ENCODE assay signal across 15 mouse cellular contexts in genomic region chr9:63926377-63926776, GRCm38 (mm10).
DNase-seq lines count a peak whose midpoint lies in the region; ATAC-seq lines count a peak whose summit lies in the region.
"Had no signal": no experiment of that assay in that cellular context is flagged by ENCODE, and none has a peak within 500 bp of the region (broad histone marks: within the 10 kb centered on the region; RNA-seq: fewer than 3 reads in every experiment).

No protein-coding gene starts in this region.

- H3K27ac ChIP-seq in limb, embryonic 15.5 days: peak overlapping the region; percentile 33; the same call in 1 of the 2 replicates
- no peak overlapping the region for H3K27ac ChIP-seq in limb, embryonic 10.5 days
- no peak overlapping the region for H3K27ac ChIP-seq in forebrain, embryonic 14.5 days (ENCODE audit: low read depth, low read length)
- H3K27ac ChIP-seq in midbrain, embryonic 15.5 days: no peak overlapping the region
- H3K27ac ChIP-seq: liver, embryonic 15.5 days; midbrain, embryonic 10.5 days had no signal

- H3K4me1 ChIP-seq in limb, embryonic 15.5 days: peaks cover 43% of the 10 kb centered on the region
- H3K4me1 ChIP-seq in limb, embryonic 10.5 days: peaks cover 37% of the 10 kb centered on the region
- H3K4me1 ChIP-seq in forebrain, embryonic 14.5 days (ENCODE audit: control insufficient read depth, insufficient read depth, low read length): peaks cover 10% of the 10 kb centered on the region; the same call in 1 of the 2 replicates
- peaks cover 14% of the 10 kb centered on the region for H3K4me1 ChIP-seq in midbrain, embryonic 15.5 days

- peak; percentile 94 for DNase-seq in heart, adult 11 months
- DNase-seq in heart, postnatal 25 days (ENCODE audit: low spot score): no peak
- no peak for DNase-seq in limb, embryonic 10.5 days (ENCODE audit: low spot score)
- DNase-seq in gastrocnemius, postnatal 14 days: peak; percentile 59
- DNase-seq in lung, postnatal 10 days: peak; percentile 69
- DNase-seq in forebrain, embryonic 14.5 days (ENCODE audit: low spot score): no peak
- DNase-seq: B cell, adult 2 months; cerebellum, adult 2 months; layer of hippocampus, postnatal 36 days; left cerebral cortex, postnatal 4 days; right cerebral cortex, postnatal 14 days had no signal

- H3K36me3 ChIP-seq in limb, embryonic 15.5 days: no peaks in the 10 kb centered on the region
- no peaks in the 10 kb centered on the region for H3K36me3 ChIP-seq in limb, embryonic 10.5 days
- no peaks in the 10 kb centered on the region for H3K36me3 ChIP-seq in forebrain, embryonic 14.5 days (ENCODE audit: control insufficient read depth, insufficient read depth, low read length)
- no peaks in the 10 kb centered on the region for H3K36me3 ChIP-seq in midbrain, embryonic 15.5 days (replicated peaks)
- H3K36me3 ChIP-seq: liver, embryonic 15.5 days; midbrain, embryonic 10.5 days had no signal

- no peaks in the 10 kb centered on the region for H3K9me3 ChIP-seq in limb, embryonic 15.5 days
- no peaks in the 10 kb centered on the region for H3K9me3 ChIP-seq in limb, embryonic 10.5 days (replicated peaks)
- no peaks in the 10 kb centered on the region for H3K9me3 ChIP-seq in forebrain, embryonic 14.5 days (replicated peaks; ENCODE audit: control insufficient read depth, low read length)
- H3K9me3 ChIP-seq in midbrain, embryonic 15.5 days: no peaks in the 10 kb centered on the region
- H3K9me3 ChIP-seq: liver, embryonic 15.5 days; midbrain, embryonic 10.5 days had no signal

- H3K4me2 ChIP-seq in limb, embryonic 15.5 days: no peak overlapping the region
- H3K4me2 ChIP-seq in forebrain, embryonic 14.5 days (ENCODE audit: low read length): no peak overlapping the region
- no peak overlapping the region for H3K4me2 ChIP-seq in midbrain, embryonic 15.5 days
- H3K4me2 ChIP-seq: liver, embryonic 15.5 days had no signal

- intact Hi-C loops in heart, postnatal 25 days (cut with DNase I): no loop called here
- intact Hi-C loops in gastrocnemius, postnatal 14 days (cut with DNase I; ENCODE audit: low total_unique reads): no loop called here

- no peak overlapping the region for H3K4me3 ChIP-seq in limb, embryonic 15.5 days
- H3K4me3 ChIP-seq in limb, embryonic 10.5 days: no peak overlapping the region
- H3K4me3 ChIP-seq in forebrain, embryonic 14.5 days (ENCODE audit: low read depth, low read length): no peak overlapping the region
- H3K4me3 ChIP-seq in midbrain, embryonic 15.5 days: no peak overlapping the region
- H3K4me3 ChIP-seq: liver, embryonic 15.5 days; midbrain, embryonic 10.5 days had no signal

- no peaks in the 10 kb centered on the region for H3K27me3 ChIP-seq in limb, embryonic 15.5 days
- peaks cover 29% of the 10 kb centered on the region for H3K27me3 ChIP-seq in limb, embryonic 10.5 days (ENCODE audit: low read depth, poor library complexity, severe bottlenecking)
- H3K27me3 ChIP-seq in forebrain, embryonic 14.5 days (replicated peaks; ENCODE audit: control insufficient read depth, insufficient read depth, low read length): no peaks in the 10 kb centered on the region; the same call in 1 of the 2 replicates
- H3K27me3 ChIP-seq in midbrain, embryonic 15.5 days (replicated peaks): peaks cover 18% of the 10 kb centered on the region

- no peak for ATAC-seq in limb, embryonic 15.5 days (ENCODE audit: insufficient number of reproducible peaks, low FRiP score, low TSS enrichment, low read depth)
- no peak for ATAC-seq in forebrain, embryonic 14.5 days
- ATAC-seq in midbrain, embryonic 15.5 days (replicated peaks): no peak

- H3K9ac ChIP-seq in limb, embryonic 15.5 days: no peak overlapping the region
- no peak overlapping the region for H3K9ac ChIP-seq in forebrain, embryonic 14.5 days (ENCODE audit: low read length)
- no peak overlapping the region for H3K9ac ChIP-seq in midbrain, embryonic 15.5 days
- H3K9ac ChIP-seq: liver, embryonic 15.5 days had no signal

- WGBS in limb, embryonic 15.5 days: 63% methylated on average over 7 of the region's 7 CpGs
- WGBS in limb, embryonic 10.5 days: 87% methylated on average over 7 of the region's 7 CpGs
- 85% methylated on average over 7 of the region's 7 CpGs for WGBS in forebrain, embryonic 14.5 days
- WGBS in midbrain, embryonic 15.5 days: 78% methylated on average over 7 of the region's 7 CpGs

Comparison
In these comparisons a context has a peak if more than half of its experiments do, and no peak if none do; other contexts are left out.
1. DNase-seq: peak in heart, adult 11 months (single experiment), gastrocnemius, postnatal 14 days (single experiment) and lung, postnatal 10 days (single experiment); none in heart, postnatal 25 days (single experiment), limb, embryonic 10.5 days (single experiment) and forebrain, embryonic 14.5 days (single experiment).